Mouse (Mus musculus): ENCODE measurements around the gene Nphp1. TPM values are rescaled to one million over a fixed set of nuclear protein-coding genes. Genes with fewer than 3 reads are reported as not detected.

Gene Nphp1
- polyA plus RNA-seq, 1 experiment from 2014 or later = 20.4 TPM

DNA sequence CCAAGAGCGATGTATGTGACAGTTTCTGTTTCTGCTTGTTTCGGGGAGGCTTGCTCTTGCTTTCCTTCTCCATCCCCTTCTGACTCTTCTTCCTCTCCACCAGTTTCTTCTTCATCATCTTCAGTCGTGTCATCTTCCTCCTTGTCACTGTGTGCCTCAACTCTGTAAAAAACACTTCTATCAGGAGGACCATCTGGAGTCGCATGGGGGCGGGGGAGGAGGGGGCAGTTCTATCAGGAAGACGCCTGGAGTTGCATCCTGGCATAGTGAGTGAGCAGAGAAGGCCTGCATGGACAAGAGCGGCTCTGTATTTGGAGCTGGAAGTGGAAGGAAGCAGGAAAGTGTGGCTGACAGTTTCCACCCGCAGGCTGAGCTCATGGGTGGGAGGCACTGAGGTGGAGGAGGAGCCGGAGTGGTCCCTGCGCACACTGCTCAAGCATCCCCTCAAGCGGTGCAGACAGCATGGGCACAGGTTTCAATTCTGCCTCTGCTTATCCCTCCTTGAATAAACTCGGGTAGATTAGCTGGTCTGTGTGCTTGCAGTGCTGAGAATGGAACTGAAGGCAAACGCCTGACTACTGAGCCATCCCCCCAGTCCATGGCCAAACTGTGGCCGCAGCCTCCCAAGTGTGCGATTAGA, 14.6 kb downstream of the Nphp1 start:
- Histone ChIP-seq H3K4me3 (replicated peaks) (peak overlapping the region; percentile 11; the same call in 1 of the 2 replicates), H3K36me3 (peaks cover 38% of the 10 kb centered on the region), H3K27me3 (no peaks in the 10 kb centered on the region), H3K9me3 (no peaks in the 10 kb centered on the region), H3K4me2 (replicated peaks) (peak overlapping the region; percentile 39), H3K4me1 (replicated peaks) (peaks cover 10% of the 10 kb centered on the region), H3K9ac (replicated peaks) (0 out of 2 replicates have a peak overlapping the region, but pooled peaks have one; percentile 21), H3K27ac (peak overlapping the region; percentile 80)
- 22% methylated on average over 15 of the region's 15 CpGs for WGBS
- ATAC-seq = peak; percentile 92

DNA sequence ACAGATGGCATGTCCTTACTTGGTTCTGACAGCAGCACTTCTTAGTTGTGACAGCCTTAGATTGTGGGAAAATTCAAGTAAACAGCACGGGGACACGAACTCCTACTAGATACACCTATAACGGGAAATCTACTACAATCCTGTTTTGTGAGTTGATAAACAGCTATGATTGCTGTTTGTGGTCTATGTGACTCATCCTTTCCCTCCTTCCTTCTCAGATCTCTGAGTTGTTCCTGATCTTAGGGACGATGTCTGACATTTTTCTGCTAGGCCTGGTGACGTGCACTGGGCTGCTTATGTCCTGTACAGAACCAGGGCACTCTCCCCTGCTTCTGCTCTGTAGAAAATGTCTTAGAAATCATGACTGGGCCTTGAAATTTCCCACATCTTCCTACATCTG, 27.1 kb downstream of the Nphp1 start:
- Histone ChIP-seq H3K9me3 (no peaks in the 10 kb centered on the region), H3K36me3 (peaks cover 59% of the 10 kb centered on the region), H3K4me1 (replicated peaks) (0 out of 2 replicates have a peak, but pooled peaks cover 8% of the 10 kb centered on the region), H3K27ac (no peak overlapping the region), H3K4me3 (replicated peaks) (no peak overlapping the region), H3K27me3 (no peaks in the 10 kb centered on the region), H3K4me2 (replicated peaks) (no peak overlapping the region), H3K9ac (replicated peaks) (no peak overlapping the region)
- WGBS = 94% methylated on average over 5 of the region's 5 CpGs
- ATAC-seq = no peak

DNA sequence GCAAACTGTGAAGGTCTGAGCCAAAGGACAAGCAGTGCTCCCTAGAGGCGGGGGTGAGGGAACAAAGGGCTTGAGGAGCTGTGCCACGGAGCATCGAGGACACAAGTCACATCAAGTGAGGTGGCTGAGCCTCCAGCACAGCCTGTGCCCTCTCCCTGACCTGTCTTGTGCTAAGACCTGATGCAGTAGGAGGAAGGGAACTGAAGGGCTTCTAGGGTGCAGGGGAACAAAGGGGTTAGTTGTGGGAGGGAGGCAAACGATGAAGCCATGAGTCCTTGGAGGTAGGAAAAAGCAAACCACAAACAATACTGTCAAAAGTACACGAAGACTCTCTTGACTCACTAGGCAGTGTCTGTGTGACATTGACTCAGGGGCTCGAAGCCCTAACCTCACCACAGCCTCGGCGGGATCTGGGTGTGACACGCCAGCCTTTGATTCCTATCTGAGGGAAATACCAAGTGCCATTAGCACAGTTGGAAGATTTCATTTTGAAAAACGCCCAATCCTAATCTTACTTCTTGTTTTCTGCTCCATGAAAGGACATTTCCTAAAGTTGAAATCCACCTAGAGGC, 28.2 kb downstream of the Nphp1 start:
- Histone ChIP-seq H3K4me3 (replicated peaks) (no peak overlapping the region), H3K9ac (replicated peaks) (no peak overlapping the region), H3K36me3 (peaks cover 64% of the 10 kb centered on the region), H3K4me2 (replicated peaks) (no peak overlapping the region), H3K27ac (no peak overlapping the region), H3K9me3 (no peaks in the 10 kb centered on the region), H3K27me3 (no peaks in the 10 kb centered on the region), H3K4me1 (replicated peaks) (0 out of 2 replicates have a peak, but pooled peaks cover 8% of the 10 kb centered on the region)
- no peak for ATAC-seq
- WGBS = 88% methylated on average over 10 of the region's 10 CpGs

DNA sequence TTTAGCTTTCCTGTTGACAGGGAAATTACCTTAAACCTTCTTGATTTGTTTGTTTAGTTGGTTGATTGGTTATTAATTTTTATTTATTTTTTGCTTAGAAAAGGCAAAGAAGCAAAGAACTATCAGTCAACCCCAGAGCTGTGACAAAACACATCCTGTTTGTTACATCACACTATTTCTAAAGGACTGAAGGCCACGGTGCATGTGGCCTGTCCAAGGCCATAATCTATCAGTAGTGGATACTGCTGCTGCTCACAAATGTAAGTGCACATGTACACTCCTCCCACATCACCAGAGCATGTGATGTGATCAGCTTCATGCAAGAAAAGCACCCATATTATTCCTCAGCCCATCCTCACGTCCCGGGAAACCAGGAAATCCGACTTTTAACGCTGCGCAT, 28.7 kb downstream of the Nphp1 start:
- no peak overlapping the region for H3K4me2 ChIP-seq (replicated peaks)
- 93% methylated on average over 6 of the region's 6 CpGs for WGBS

DNA sequence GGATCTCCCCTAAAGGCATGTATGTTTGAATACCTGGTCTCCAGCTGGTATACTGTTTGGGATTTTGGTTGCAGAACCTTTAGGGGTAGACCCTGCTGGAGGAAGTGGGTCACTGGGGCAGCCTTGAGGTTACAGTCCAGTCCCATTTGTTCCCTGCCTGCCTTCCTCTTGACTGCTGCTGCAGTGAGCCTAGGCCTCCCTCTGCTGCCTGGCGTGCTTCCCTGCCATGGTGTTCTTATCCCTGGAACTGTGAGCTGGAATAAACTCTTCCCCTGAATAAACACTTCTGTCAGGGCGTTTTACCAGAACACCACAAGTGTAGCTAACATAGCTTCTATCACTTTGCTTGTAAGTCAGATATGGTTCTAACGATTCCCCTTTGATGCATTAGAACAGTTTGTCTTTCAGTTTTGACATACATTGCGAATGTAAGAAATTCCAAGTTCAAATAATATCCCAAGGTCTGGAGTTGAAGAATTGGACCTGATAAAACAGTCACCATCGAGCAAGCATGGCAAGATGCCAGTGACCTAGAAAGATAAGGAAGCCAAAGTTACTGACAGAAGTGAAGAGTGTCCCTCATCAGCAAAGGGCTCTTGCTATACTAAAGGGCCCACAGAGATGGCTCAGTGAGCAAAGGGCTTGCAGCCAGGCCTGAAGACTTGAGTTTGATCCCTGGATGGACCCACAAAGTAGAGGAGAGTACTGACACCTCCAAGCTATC, 29.4 kb downstream of the Nphp1 start:
- Histone ChIP-seq H3K9ac (replicated peaks) (no peak overlapping the region), H3K9me3 (no peaks in the 10 kb centered on the region), H3K4me1 (replicated peaks) (0 out of 2 replicates have a peak, but pooled peaks cover 8% of the 10 kb centered on the region), H3K27me3 (no peaks in the 10 kb centered on the region), H3K36me3 (peaks cover 53% of the 10 kb centered on the region), H3K27ac (no peak overlapping the region), H3K4me2 (replicated peaks) (no peak overlapping the region), H3K4me3 (replicated peaks) (no peak overlapping the region)
- WGBS = 91% methylated on average over 5 of the region's 5 CpGs
- no peak for ATAC-seq

More for the DNA sequence above, 28.7 kb downstream of the Nphp1 start:
- H3K27ac ChIP-seq = no peak overlapping the region
- H3K4me1 ChIP-seq (replicated peaks) = 0 out of 2 replicates have a peak, but pooled peaks cover 8% of the 10 kb centered on the region
- H3K9me3 ChIP-seq = no peaks in the 10 kb centered on the region
- no peak for ATAC-seq
- no peak overlapping the region for H3K4me3 ChIP-seq (replicated peaks)
- H3K9ac ChIP-seq (replicated peaks) = no peak overlapping the region
- no peaks in the 10 kb centered on the region for H3K27me3 ChIP-seq
- peaks cover 60% of the 10 kb centered on the region for H3K36me3 ChIP-seq

DNA sequence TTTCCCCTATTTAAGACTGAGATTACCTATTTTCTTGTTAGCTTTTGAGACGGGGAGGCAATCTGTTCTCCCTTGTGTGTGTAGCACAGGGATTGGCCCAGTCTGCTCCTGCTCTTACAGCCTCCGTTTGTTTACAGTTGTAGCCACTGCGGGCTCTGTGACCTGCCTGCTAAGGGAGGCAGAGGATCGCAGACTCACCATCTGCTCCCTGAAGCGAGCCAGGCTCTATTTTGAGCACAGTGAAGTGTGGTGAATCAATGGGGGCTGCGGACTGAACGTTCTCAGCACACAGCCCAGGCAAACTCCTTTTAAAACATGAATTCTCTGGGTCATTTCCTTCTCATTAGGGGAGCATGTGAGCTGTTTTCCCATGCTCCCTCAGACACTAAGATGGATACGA, 31.5 kb downstream of the Nphp1 start:
- ATAC-seq = peak; percentile 70
- H3K4me1 ChIP-seq (replicated peaks) = 0 out of 2 replicates have a peak, but pooled peaks cover 8% of the 10 kb centered on the region
- peaks cover 41% of the 10 kb centered on the region for H3K36me3 ChIP-seq
- H3K27ac ChIP-seq = 0 out of 2 replicates have a peak overlapping the region, but pooled peaks have one; percentile 27
- no peak overlapping the region for H3K4me2 ChIP-seq (replicated peaks)
- 0 out of 2 replicates have a peak overlapping the region, but pooled peaks have one; percentile 3 for H3K9ac ChIP-seq (replicated peaks)
- no peak overlapping the region for H3K4me3 ChIP-seq (replicated peaks)
- no peaks in the 10 kb centered on the region for H3K9me3 ChIP-seq
- WGBS = 45% methylated on average over 8 of the region's 8 CpGs
- H3K27me3 ChIP-seq = no peaks in the 10 kb centered on the region

DNA sequence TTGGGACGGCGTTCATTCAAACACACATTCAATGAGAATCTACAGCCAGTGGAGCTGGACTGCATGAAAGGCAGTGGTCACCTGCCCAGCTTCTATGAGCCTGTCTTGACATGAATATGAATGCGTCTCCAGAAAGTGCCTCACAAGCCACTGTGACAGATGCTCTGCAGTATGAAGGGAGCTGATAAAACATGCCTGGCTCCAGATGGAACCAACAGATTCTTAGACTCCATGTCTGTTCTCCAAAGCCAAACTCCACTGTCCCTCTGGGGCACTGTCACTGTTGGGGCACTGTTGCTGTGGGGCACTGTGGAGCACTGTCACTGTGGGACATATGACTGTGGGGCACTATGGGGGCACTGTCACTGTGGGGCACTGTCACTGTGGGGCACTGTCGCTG, 34.6 kb downstream of the Nphp1 start:
- Histone ChIP-seq H3K4me1 (replicated peaks) (0 out of 2 replicates have a peak, but pooled peaks cover 8% of the 10 kb centered on the region), H3K9me3 (no peaks in the 10 kb centered on the region), H3K27me3 (no peaks in the 10 kb centered on the region), H3K4me2 (replicated peaks) (no peak overlapping the region), H3K9ac (replicated peaks) (no peak overlapping the region), H3K36me3 (peaks cover 17% of the 10 kb centered on the region; the same call in 1 of the 2 replicates), H3K4me3 (replicated peaks) (no peak overlapping the region), H3K27ac (no peak overlapping the region)
- WGBS = 94% methylated on average over 4 of the region's 4 CpGs
- no peak for ATAC-seq

DNA sequence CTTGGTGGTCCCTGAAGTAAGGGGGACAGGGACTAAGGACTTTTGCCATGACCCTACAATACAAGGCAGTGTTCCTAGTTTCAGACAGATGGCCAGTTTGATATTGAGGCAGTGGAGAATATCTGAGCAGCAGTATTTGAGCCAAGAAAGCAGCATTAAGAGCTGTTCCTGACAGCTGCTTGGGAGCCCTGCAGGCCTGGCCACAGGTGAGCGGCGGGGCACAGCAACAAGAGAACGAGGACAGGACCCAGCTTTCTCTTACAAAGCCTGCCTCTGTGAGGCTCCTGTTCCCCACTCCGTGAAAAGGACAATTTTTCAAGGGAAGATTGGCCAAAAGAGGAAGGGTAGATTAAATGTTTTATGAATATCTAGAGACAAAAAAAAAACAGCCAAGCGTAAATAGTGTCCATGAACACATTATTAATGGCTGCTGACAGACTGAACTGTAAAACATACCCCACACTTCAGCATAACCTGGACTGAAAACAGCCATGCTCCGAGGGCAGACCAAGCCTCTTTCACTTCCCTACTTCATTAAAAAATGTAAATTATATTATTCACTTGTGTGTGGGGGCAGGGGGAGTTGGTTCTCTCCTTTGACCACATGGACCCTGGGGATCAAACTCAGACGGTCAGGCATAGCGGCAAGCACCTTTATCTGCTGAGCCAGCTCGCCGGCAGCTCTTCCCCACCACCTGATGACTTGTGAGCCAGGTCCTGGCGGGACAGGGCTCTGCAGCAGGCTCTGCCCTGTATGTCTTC, 36.7 kb downstream of the Nphp1 start:
- WGBS = 69% methylated on average over 11 of the region's 11 CpGs
- no peak for ATAC-seq
- Histone ChIP-seq H3K36me3 (peaks cover 13% of the 10 kb centered on the region), H3K9me3 (no peaks in the 10 kb centered on the region), H3K4me1 (replicated peaks) (0 out of 2 replicates have a peak, but pooled peaks cover 2% of the 10 kb centered on the region), H3K9ac (replicated peaks) (no peak overlapping the region), H3K27ac (no peak overlapping the region), H3K27me3 (no peaks in the 10 kb centered on the region), H3K4me2 (replicated peaks) (no peak overlapping the region), H3K4me3 (replicated peaks) (no peak overlapping the region)

DNA sequence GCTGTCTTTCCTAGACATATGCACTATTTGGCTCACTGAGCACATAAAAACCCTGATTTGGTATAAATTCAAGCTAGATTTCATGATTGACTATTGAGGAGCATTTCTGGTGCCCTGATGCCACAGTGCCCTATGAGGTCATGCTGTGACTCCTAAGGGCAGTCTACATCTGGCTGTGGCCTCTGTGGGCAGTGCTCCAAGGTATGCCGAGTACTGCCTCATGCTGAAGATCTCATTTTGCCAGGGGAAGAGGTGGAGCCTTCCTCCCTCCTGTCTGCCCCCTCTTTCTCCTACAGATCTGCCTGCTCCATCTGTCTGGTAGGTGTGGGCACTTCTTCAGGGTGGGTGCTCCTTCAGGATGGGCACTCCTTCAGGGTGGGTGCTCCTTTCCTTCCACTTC, 39.3 kb downstream of the Nphp1 start:
- Histone ChIP-seq H3K27me3 (no peaks in the 10 kb centered on the region), H3K9me3 (no peaks in the 10 kb centered on the region), H3K27ac (no peak overlapping the region), H3K4me2 (replicated peaks) (no peak overlapping the region), H3K4me1 (replicated peaks) (no peaks in the 10 kb centered on the region), H3K36me3 (peaks cover 21% of the 10 kb centered on the region), H3K4me3 (replicated peaks) (no peak overlapping the region), H3K9ac (replicated peaks) (no peak overlapping the region)
- WGBS = 76% methylated on average over 1 of the region's 1 CpGs
- ATAC-seq = no peak

DNA sequence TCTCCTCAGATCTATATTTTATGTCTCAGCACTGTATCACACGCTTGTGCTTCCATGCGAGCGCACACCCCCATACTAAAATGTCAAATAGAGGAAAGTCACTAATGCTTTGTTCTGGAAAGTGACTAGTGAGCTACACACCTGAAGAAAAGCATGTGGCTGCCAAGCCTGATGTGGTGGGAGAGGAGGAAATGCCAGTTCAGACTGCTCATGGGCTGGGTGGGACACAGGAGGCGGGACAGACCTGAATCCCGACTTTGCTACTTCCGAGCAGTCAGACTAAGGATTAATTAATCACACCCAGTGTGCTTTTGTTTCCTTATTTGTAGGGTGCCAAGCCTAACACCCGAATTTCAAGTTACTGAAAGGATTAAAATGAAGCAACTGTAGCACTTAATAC, 40.4 kb downstream of the Nphp1 start:
- no peak overlapping the region for H3K4me2 ChIP-seq (replicated peaks)
- H3K9me3 ChIP-seq = no peaks in the 10 kb centered on the region
- H3K4me3 ChIP-seq (replicated peaks) = no peak overlapping the region
- H3K36me3 ChIP-seq = peaks cover 21% of the 10 kb centered on the region
- H3K9ac ChIP-seq (replicated peaks) = no peak overlapping the region
- H3K27ac ChIP-seq = no peak overlapping the region
- H3K27me3 ChIP-seq = no peaks in the 10 kb centered on the region
- no peak for ATAC-seq
- H3K4me1 ChIP-seq (replicated peaks) = no peaks in the 10 kb centered on the region
- 70% methylated on average over 7 of the region's 7 CpGs for WGBS

DNA sequence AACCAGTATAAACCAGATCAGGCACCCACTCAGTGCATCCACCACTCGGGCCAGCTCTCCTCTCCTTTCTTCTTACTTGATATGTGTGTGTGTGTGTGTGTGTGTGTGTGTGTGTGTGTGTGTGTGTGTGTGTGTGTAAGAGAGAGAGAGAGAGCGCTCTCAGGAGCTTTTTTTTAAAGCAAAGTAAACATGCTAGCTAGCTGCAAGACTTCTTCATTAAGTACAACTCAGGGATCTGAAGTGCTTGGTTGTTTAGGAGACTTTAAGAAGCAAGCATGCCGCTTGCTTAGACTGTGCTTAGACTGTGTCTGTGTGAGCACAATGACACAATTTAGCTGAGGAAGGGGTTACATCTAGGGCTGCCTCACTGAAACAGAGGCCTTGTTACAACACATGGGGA, 46.1 kb downstream of the Nphp1 start:
- H3K27ac ChIP-seq = no peak overlapping the region
- peaks cover 35% of the 10 kb centered on the region for H3K36me3 ChIP-seq
- H3K27me3 ChIP-seq = no peaks in the 10 kb centered on the region
- ATAC-seq = no peak
- no peaks in the 10 kb centered on the region for H3K9me3 ChIP-seq
- H3K4me2 ChIP-seq (replicated peaks) = no peak overlapping the region
- no peaks in the 10 kb centered on the region for H3K4me1 ChIP-seq (replicated peaks)
- no peak overlapping the region for H3K9ac ChIP-seq (replicated peaks)
- 89% methylated on average over 3 of the region's 3 CpGs for WGBS
- H3K4me3 ChIP-seq (replicated peaks) = no peak overlapping the region

Measured in midbrain, embryonic 13.5 days (tissue).